Mouse (Mus musculus) midbrain, embryonic 14.5 days (tissue): ENCODE data around the gene Mob3b. TPM values are rescaled to one million over a fixed set of nuclear protein-coding genes. Genes with fewer than 3 reads are reported as not detected.

Experiments used
- ATAC-seq: fragments of 200-750 bp; cut with Nextera tagmentation; 2 replicates; pipeline ENCODE4 v1.8.0; 2017; ENCODE audit warnings: moderate number of reproducible peaks, moderate library complexity; ENCODE audit not compliant: low FRiP score, low TSS enrichment
- DNase-seq: peaks from one replicate; pipeline ENCODE4 v3.0.0-alpha.2; 2015
- H3K27ac ChIP-seq: fragments of 300-500 bp; sonication (generic); replicated peaks from 2 replicates; pipeline ENCODE4 v1.5.1; 2014; ENCODE audit warnings: mild to moderate bottlenecking, low read depth, low read length, moderate library complexity
- H3K27me3 ChIP-seq: fragments of 300-500 bp; sonication (generic); 2 replicates; pipeline ENCODE4 v1.6.1; 2014; ENCODE audit warnings: low read length, control low read depth, mixed read lengths; ENCODE audit not compliant: control insufficient read depth, insufficient read depth
- H3K36me3 ChIP-seq: fragments of 300-500 bp; sonication (generic); 2 replicates; pipeline ENCODE4 v1.6.1; 2014; ENCODE audit warnings: low read length, control low read depth; ENCODE audit not compliant: control insufficient read depth, insufficient read depth
- H3K4me1 ChIP-seq: fragments of 300-500 bp; sonication (generic); 2 replicates; pipeline ENCODE4 v1.6.1; 2014; ENCODE audit warnings: mild to moderate bottlenecking, antibody characterized with exemption, low read length, control low read depth; ENCODE audit not compliant: control insufficient read depth, insufficient read depth
- H3K4me2 ChIP-seq: fragments of 300-500 bp; sonication (generic); 2 replicates; pipeline ENCODE4 v1.6.1; 2014; ENCODE audit warnings: mild to moderate bottlenecking, low read length, moderate library complexity
- H3K4me3 ChIP-seq: fragments of 300-500 bp; sonication (generic); replicated peaks from 2 replicates; pipeline ENCODE4 v1.5.1; 2014; ENCODE audit warnings: low read depth, low read length
- H3K9ac ChIP-seq: fragments of 300-500 bp; sonication (generic); replicated peaks from 2 replicates; pipeline ENCODE4 v1.6.1; 2014; ENCODE audit warnings: mild to moderate bottlenecking, low read length, moderate library complexity
- H3K9me3 ChIP-seq: fragments of 300-500 bp; sonication (generic); 2 replicates; pipeline ENCODE4 v1.6.1; 2016; ENCODE audit warnings: low read length, control low read depth, mixed read lengths; ENCODE audit not compliant: control insufficient read depth
- WGBS: fragments of 180-500 bp; shearing (Covaris S2); extraction: QIAGEN DNeasy Blood & Tissue Kit; methylation state at CpG from one replicate; pipeline ENCODE4 v1.1.7; 2014; 5-methylcytosine and 5-hydroxymethylcytosine counted together
- polyA plus RNA-seq: library from polyadenylated mRNA; unstranded; fragments of >200 nt; fragmentation: Nextera tagmentation; extraction: Ambion mirVana; gene quantifications from 2 replicates; pipeline ENCODE4 v1.2.1, GENCODE M21; 2014

Gene Mob3b
- polyA plus RNA-seq, 1 experiment from 2014 or later, result 5.5 TPM

DNA sequence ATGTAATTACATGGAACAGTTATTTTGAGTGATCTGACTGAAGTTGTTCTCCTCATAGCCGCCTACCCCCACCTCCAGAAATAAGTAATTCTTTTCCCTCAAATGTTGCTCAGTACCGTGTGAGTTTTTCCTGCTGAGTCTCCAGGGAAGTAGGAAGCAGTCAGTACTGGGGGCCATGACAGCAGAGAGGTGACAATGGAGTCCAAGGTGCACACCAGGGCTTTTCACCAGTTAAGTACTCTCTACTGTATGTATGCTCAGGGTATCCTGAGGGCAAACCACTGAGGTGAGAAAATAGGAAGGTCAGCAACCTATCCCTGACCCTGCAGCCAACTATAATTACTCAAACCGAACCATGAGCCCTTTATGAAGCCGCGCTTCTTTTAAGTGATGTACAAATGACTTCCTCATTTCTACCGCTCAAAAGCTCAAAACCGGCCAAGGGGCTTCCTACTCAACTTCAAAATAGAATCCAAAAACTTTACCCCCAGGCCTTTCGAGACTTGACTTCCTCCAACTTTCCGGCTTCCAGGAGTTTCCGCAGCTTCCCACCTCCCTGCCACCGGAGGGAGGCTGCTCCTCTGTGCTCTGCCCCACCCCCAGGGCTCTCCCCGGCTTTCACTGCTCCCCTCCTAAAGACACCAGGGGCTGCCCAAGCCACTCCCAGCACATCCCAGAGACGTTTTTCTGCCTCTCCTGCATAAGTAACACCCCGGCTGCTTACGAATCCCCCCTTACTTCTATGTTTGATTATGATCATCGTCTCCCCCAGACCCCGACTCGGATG lies 122.6 kb downstream of the Mob3b start:
- no peaks in the 10 kb centered on the region for H3K9me3 ChIP-seq
- no peak overlapping the region for H3K9ac ChIP-seq
- H3K27ac ChIP-seq, result no peak overlapping the region
- H3K4me1 ChIP-seq, result no peaks in the 10 kb centered on the region
- DNase-seq (no peak), ATAC-seq (no peak)
- 66% methylated on average over 18 of the region's 18 CpGs for WGBS
- no peak overlapping the region for H3K4me2 ChIP-seq
- no peak overlapping the region for H3K4me3 ChIP-seq
- no peaks in the 10 kb centered on the region for H3K27me3 ChIP-seq
- H3K36me3 ChIP-seq, result no peaks in the 10 kb centered on the region

- Histone ChIP-seq H3K36me3 (no peaks in the 10 kb centered on the region), H3K4me1 (no peaks in the 10 kb centered on the region), H3K27ac (no peak overlapping the region), H3K4me3 (no peak overlapping the region), H3K9ac (no peak overlapping the region), H3K4me2 (no peak overlapping the region), H3K27me3 (no peaks in the 10 kb centered on the region), H3K9me3 (no peaks in the 10 kb centered on the region)
- ATAC-seq (no peak), DNase-seq (no peak)
- 92% methylated on average over 3 of the region's 3 CpGs for WGBS
Measured at GRCm38 (mm10) chr4:35032758-35033157, 124.5 kb downstream of the Mob3b start.

- Histone ChIP-seq H3K9ac (no peak overlapping the region), H3K9me3 (no peaks in the 10 kb centered on the region), H3K4me1 (no peaks in the 10 kb centered on the region), H3K4me2 (no peak overlapping the region), H3K27me3 (no peaks in the 10 kb centered on the region), H3K4me3 (no peak overlapping the region), H3K27ac (no peak overlapping the region), H3K36me3 (no peaks in the 10 kb centered on the region)
- DNase-seq (no peak), ATAC-seq (no peak)
- WGBS, result 88% methylated on average over 3 of the region's 3 CpGs
Measured at GRCm38 (mm10) chr4:35031623-35032022, 125.7 kb downstream of the Mob3b start.

GRCm38 (mm10) chr4:35031141-35031540 lies 126.1 kb downstream of the Mob3b start:
- no peak for ATAC-seq
- Histone ChIP-seq H3K27me3 (no peaks in the 10 kb centered on the region), H3K4me3 (no peak overlapping the region), H3K9me3 (no peaks in the 10 kb centered on the region), H3K27ac (no peak overlapping the region), H3K9ac (no peak overlapping the region), H3K4me1 (no peaks in the 10 kb centered on the region), H3K4me2 (no peak overlapping the region), H3K36me3 (no peaks in the 10 kb centered on the region)
- no peak for DNase-seq
- 89% methylated on average over 5 of the region's 5 CpGs for WGBS

DNA sequence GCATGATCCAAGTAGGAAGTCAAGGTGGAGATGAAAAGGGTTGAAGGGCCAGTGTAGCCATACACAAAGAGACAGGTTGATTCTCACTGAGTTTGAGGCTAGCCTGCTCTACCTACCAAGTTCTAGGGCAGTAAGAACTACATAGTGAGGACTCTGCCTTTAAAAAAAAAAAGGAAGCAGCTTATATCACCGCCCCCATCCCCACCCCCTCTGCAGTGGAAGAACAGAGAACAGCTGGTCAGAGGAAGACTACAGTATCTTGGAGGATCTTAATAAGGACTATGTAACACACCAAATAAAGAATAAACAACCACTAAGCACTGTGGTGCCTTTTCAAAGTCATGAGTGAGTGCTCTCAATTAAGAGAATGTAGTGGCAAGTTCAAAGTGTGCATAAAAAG lies 138.9 kb downstream of the Mob3b start:
- ATAC-seq (no peak), DNase-seq (no peak)
- Histone ChIP-seq H3K9me3 (no peaks in the 10 kb centered on the region), H3K9ac (no peak overlapping the region), H3K4me3 (no peak overlapping the region), H3K27ac (no peak overlapping the region), H3K36me3 (no peaks in the 10 kb centered on the region), H3K27me3 (no peaks in the 10 kb centered on the region), H3K4me1 (no peaks in the 10 kb centered on the region), H3K4me2 (no peak overlapping the region)
- WGBS, result 83% methylated on average over 1 of the region's 1 CpGs

DNA sequence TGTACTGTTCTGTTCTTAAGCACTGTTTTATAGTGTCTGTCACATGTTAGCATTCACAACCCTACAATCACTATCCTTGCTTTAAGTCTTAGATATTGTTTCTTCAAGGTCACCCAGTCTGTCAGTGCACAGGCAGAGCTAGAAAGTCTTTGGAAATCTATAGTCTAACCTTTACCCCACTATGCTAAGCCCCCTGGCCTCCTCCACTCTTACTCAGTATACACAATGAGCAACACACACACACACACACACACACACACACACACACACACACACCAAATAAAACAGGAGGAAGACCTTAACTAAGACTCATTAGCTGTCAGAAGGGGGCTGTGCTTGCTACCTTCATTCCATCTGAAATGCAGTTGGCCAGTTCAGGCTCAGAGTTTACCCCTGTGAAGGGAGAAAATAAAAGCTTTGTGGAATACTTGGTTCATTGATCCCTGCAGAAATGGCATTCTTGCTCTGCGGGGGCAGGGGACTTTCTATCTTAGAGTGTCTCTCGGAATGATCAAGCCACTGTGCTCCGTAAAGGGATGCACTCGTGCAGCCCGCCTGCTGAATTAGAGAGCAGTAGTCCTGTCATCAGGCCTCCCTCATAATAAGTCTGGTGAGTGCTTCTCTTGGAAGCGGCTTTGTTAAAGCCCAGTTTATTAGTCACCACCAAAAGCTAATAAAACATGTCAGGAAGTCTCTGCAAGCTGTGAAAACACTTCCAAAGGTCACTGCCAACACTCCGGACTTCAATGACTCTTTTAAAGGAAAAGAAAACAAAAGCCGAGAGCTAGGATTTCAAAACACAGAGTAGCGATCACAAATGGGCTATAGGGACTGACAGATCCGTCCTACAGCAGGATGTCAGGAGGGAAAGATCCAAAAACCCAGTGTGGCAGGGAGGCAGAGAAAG lies 144.6 kb downstream of the Mob3b start:
- Histone ChIP-seq H3K4me3 (no peak overlapping the region), H3K4me1 (peaks cover 6% of the 10 kb centered on the region), H3K27ac (no peak overlapping the region), H3K27me3 (no peaks in the 10 kb centered on the region), H3K36me3 (no peaks in the 10 kb centered on the region), H3K4me2 (no peak overlapping the region), H3K9me3 (no peaks in the 10 kb centered on the region), H3K9ac (no peak overlapping the region)
- 16% methylated on average over 10 of the region's 10 CpGs for WGBS
- peak; percentile 46 for DNase-seq
- ATAC-seq, result no peak

- H3K4me1 ChIP-seq, result peaks cover 15% of the 10 kb centered on the region
- H3K27ac ChIP-seq, result peak overlapping the region; percentile 63
- no peaks in the 10 kb centered on the region for H3K27me3 ChIP-seq
- peak overlapping the region; percentile 12; the same call in 1 of the 2 replicates for H3K4me2 ChIP-seq
- no peak overlapping the region for H3K9ac ChIP-seq
- H3K9me3 ChIP-seq, result no peaks in the 10 kb centered on the region
- no peak for ATAC-seq
- 38% methylated on average over 11 of the region's 11 CpGs for WGBS
- no peaks in the 10 kb centered on the region for H3K36me3 ChIP-seq
- H3K4me3 ChIP-seq, result no peak overlapping the region
- peak; percentile 58 for DNase-seq
Measured at GRCm38 (mm10) chr4:35006541-35007260, 150.6 kb downstream of the Mob3b start.

DNA sequence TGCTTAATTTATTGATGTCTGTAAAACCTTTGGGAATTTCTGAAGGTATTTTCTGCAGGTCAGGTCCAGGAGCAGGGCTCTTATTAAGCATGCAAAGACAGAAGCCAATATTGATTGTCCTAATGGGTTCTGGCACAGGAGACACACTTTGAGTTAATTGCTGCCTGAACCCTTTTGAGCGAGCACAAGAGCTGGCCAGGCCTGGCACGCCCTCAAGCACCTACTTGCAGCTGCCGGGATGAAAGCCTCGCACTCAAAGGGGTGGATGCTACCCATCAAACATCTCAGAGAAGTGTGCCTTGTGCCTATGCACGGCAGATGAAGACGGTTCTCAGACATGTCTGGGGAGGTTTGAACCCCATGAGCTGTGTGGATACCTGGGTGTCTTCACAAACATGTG lies 151.2 kb downstream of the Mob3b start:
- Histone ChIP-seq H3K9me3 (no peaks in the 10 kb centered on the region), H3K4me1 (peaks cover 15% of the 10 kb centered on the region), H3K27me3 (no peaks in the 10 kb centered on the region), H3K36me3 (no peaks in the 10 kb centered on the region), H3K27ac (0 out of 2 replicates have a peak overlapping the region, but pooled peaks have one; percentile 63), H3K4me3 (no peak overlapping the region), H3K4me2 (no peak overlapping the region), H3K9ac (no peak overlapping the region)
- ATAC-seq (peak; percentile 24; the same call in 1 of the 2 replicates), DNase-seq (peak; percentile 41)
- 54% methylated on average over 6 of the region's 6 CpGs for WGBS
